Mouse (Mus musculus) C2C12 (cell line): ENCODE measurements around the gene Rpa1.

Source experiments
- CEBPB ChIP-seq: IDR thresholded peaks from one replicate; pipeline ENCODE4 v1.6.1; 2011; ENCODE audit warnings: low read depth, mild to moderate bottlenecking, control low read depth, moderate library complexity
- CTCF ChIP-seq: IDR thresholded peaks from one replicate; pipeline ENCODE4 v1.5.1; 2011; ENCODE audit not compliant: control insufficient read depth, insufficient read depth, insufficient read length
- MYOD1 ChIP-seq: IDR thresholded peaks from one replicate; pipeline ENCODE4 v1.6.1; 2011; ENCODE audit warnings: low read depth; ENCODE audit not compliant: control insufficient read depth, insufficient read length
- MYOG ChIP-seq: IDR thresholded peaks from one replicate; pipeline ENCODE4 v1.6.1; 2011; ENCODE audit not compliant: control insufficient read depth, insufficient read length; ENCODE audit errors: extremely low read depth
- USF1 ChIP-seq: IDR thresholded peaks from one replicate; pipeline ENCODE4 v1.6.1; 2011; ENCODE audit warnings: low read depth, mild to moderate bottlenecking, control low read depth, moderate library complexity

DNA sequence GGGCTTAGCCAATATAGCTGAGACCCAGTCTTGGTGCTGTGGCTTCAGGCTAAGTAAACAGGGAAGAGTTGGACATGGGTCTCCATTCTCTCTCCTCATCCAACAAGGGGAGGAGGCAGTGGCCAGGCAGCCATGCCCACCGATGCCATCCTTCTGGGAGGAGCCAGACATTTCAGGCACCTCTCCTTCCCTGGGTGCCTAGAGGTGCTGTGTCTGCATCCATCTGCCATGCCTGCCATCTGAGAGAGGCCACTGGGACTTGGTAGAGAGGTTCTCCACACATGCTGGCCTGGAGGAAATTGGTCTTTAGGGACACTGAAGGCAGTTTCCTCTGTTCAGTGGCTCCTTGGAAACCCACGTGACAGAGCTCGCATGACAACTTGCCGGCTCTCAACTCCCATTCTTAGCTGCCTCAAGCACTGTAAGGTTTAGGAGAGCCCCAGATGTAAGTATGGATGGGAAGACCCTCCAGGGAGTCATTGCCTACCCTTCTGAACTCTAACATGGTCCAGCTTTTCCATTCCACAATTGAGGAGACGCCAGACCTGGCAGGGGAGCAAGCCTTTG, 67.6 kb downstream of the Rpa1 start:
- TF ChIP-seq CTCF (no peak), USF1 (no peak), MYOD1 (no peak), CEBPB (no peak), MYOG (no peak)
